Comparison of ENCODE assay signal across 16 mouse cellular contexts in the genomic region with DNA sequence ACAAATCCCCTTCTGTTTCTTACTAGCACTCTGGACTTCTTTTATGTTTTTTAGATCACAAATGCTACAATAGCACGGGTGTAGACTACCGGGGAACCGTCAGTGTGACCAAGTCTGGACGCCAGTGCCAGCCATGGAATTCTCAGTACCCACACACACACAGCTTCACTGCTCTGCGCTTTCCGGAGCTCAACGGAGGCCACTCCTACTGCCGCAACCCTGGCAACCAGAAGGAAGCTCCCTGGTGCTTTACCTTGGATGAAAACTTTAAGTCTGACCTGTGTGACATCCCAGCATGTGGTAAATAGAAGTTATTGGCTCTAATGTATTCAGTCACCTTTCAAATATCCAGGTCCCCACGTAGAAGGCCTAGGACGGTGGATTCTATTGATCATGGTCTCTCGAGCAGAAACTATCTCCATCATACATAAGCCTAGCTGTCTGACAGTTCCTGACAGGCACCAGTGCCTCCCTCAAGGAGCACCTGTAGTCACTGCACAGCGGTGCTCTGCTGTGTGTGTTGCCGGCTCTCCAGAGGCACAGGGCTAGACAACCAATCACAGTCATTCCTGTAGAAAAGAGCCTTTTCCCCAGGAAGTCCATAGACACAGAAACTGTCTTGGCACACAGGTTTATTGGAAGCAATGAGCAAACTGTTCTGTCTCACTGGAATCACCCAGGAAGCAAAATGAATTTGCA.
DNase-seq lines count a peak whose midpoint lies in the region; ATAC-seq lines count a peak whose summit lies in the region.
"Had no signal": no experiment of that assay in that cellular context is flagged by ENCODE, and none has a peak within 500 bp of the region (broad histone marks: within the 10 kb centered on the region; RNA-seq: fewer than 3 reads in every experiment).

No protein-coding gene starts in this region.

- H3K4me1 ChIP-seq in heart, embryonic 11.5 days (ENCODE audit: control insufficient read depth, insufficient read depth, low read length): no peaks in the 10 kb centered on the region; the same call in 1 of the 2 replicates
- no peaks in the 10 kb centered on the region for H3K4me1 ChIP-seq in forebrain, embryonic 14.5 days (ENCODE audit: control insufficient read depth, insufficient read depth, low read length)
- peaks cover 7% of the 10 kb centered on the region for H3K4me1 ChIP-seq in midbrain, embryonic 15.5 days

- H3K27me3 ChIP-seq in heart, embryonic 11.5 days (ENCODE audit: control insufficient read depth, insufficient read depth, low read length): no peaks in the 10 kb centered on the region
- H3K27me3 ChIP-seq in forebrain, embryonic 14.5 days (replicated peaks; ENCODE audit: control insufficient read depth, insufficient read depth, low read length): no peaks in the 10 kb centered on the region; the same call in 1 of the 2 replicates
- no peaks in the 10 kb centered on the region for H3K27me3 ChIP-seq in midbrain, embryonic 15.5 days (replicated peaks)
- H3K27me3 ChIP-seq: heart, embryonic 13.5 days; kidney, embryonic 15.5 days had no signal

- 63% methylated on average over 13 of the region's 13 CpGs for WGBS in heart, embryonic 11.5 days (ENCODE audit: insufficient replicate concordance)
- 26% methylated on average over 13 of the region's 13 CpGs for WGBS in forebrain, embryonic 14.5 days
- 21% methylated on average over 13 of the region's 13 CpGs for WGBS in midbrain, embryonic 15.5 days

- DNase-seq in heart, adult 11 months: peak; percentile 71
- peak; percentile 40 for DNase-seq in Muller cell, postnatal 12 days (ENCODE audit: inconsistent ontology term)
- DNase-seq in forebrain, embryonic 14.5 days (ENCODE audit: low spot score): peak; percentile 17
- DNase-seq in B cell, adult 2 months: no peak
- DNase-seq in lung, adult 18-20 months: no peak
- no peak for DNase-seq in frontal cortex, adult 2 months (ENCODE audit: extremely low spot score in 1 of 2, low spot score in 1 of 2)
- DNase-seq: adrenal gland, postnatal 25 days; cerebellum, postnatal 10 days; gastrocnemius, postnatal 25 days; thymus, adult 18-20 months had no signal

- no peak overlapping the region for H3K4me2 ChIP-seq in heart, embryonic 11.5 days
- no peak overlapping the region for H3K4me2 ChIP-seq in forebrain, embryonic 14.5 days (ENCODE audit: low read length)
- no peak overlapping the region; the same call in 1 of the 2 replicates for H3K4me2 ChIP-seq in midbrain, embryonic 15.5 days
- H3K4me2 ChIP-seq: heart, embryonic 13.5 days; kidney, embryonic 15.5 days had no signal

- H3K4me3 ChIP-seq in heart, embryonic 11.5 days (ENCODE audit: low read depth, low read length): no peak overlapping the region
- no peak overlapping the region for H3K4me3 ChIP-seq in forebrain, embryonic 14.5 days (ENCODE audit: low read depth, low read length)
- no peak overlapping the region for H3K4me3 ChIP-seq in midbrain, embryonic 15.5 days
- H3K4me3 ChIP-seq: heart, embryonic 13.5 days; kidney, embryonic 15.5 days; left cerebral cortex, adult 2 months had no signal

- no peaks in the 10 kb centered on the region for H3K9me3 ChIP-seq in heart, embryonic 11.5 days (replicated peaks; ENCODE audit: control insufficient read depth, low read length)
- H3K9me3 ChIP-seq in forebrain, embryonic 14.5 days (replicated peaks; ENCODE audit: control insufficient read depth, low read length): no peaks in the 10 kb centered on the region
- H3K9me3 ChIP-seq in midbrain, embryonic 15.5 days: no peaks in the 10 kb centered on the region
- H3K9me3 ChIP-seq: kidney, embryonic 15.5 days had no signal

- H3K9ac ChIP-seq in heart, embryonic 11.5 days (ENCODE audit: low read depth, low read length): no peak overlapping the region
- H3K9ac ChIP-seq in forebrain, embryonic 14.5 days (ENCODE audit: low read length): no peak overlapping the region
- no peak overlapping the region for H3K9ac ChIP-seq in midbrain, embryonic 15.5 days
- H3K9ac ChIP-seq: heart, embryonic 13.5 days; kidney, embryonic 15.5 days had no signal

- H3K27ac ChIP-seq in heart, embryonic 11.5 days (ENCODE audit: low read depth, low read length): no peak overlapping the region
- no peak overlapping the region for H3K27ac ChIP-seq in forebrain, embryonic 14.5 days (ENCODE audit: low read depth, low read length)
- no peak overlapping the region for H3K27ac ChIP-seq in midbrain, embryonic 15.5 days
- H3K27ac ChIP-seq: heart, embryonic 13.5 days; kidney, embryonic 15.5 days; left cerebral cortex, adult 2 months had no signal

- no peaks in the 10 kb centered on the region for H3K36me3 ChIP-seq in heart, embryonic 11.5 days (ENCODE audit: control insufficient read depth, insufficient read depth, low read length)
- no peaks in the 10 kb centered on the region for H3K36me3 ChIP-seq in forebrain, embryonic 14.5 days (ENCODE audit: control insufficient read depth, insufficient read depth, low read length)
- no peaks in the 10 kb centered on the region for H3K36me3 ChIP-seq in midbrain, embryonic 15.5 days (replicated peaks)
- H3K36me3 ChIP-seq: G1E had no signal

- ATAC-seq in heart, embryonic 11.5 days (replicated peaks; ENCODE audit: insufficient number of reproducible peaks, low FRiP score, low TSS enrichment): no peak
- ATAC-seq in forebrain, embryonic 14.5 days: no peak
- ATAC-seq in midbrain, embryonic 15.5 days (replicated peaks): peak; percentile 75

Comparison
In these comparisons a context has a peak if more than half of its experiments do, and no peak if none do; other contexts are left out.
1. DNase-seq: peak in heart, adult 11 months (single experiment), Muller cell, postnatal 12 days (single experiment) and forebrain, embryonic 14.5 days (single experiment); none in B cell, adult 2 months (0 of 2), lung, adult 18-20 months (0 of 2) and frontal cortex, adult 2 months (0 of 2).